Mouse (Mus musculus) large intestine, adult 2 months (tissue): ENCODE results near the gene Slc44a5. TPM values are rescaled to one million over a fixed set of nuclear protein-coding genes. Genes with fewer than 3 reads are reported as not detected.

Experiments used
- DNase-seq: peaks from one replicate; pipeline ENCODE4 v3.0.0-alpha.2; 2012; ENCODE audit warnings: low read depth, low spot score
- WGBS: fragments of 180-500 bp; shearing (Covaris S2); methylation state at CpG from one replicate; pipeline ENCODE4 v1.1.7; 2018; 5-methylcytosine and 5-hydroxymethylcytosine counted together
- polyA plus RNA-seq: library from polyadenylated mRNA; depleted of rRNA; stranded (reverse); fragments of >200 nt; gene quantifications from 2 replicates; pipeline ENCODE4 v1.2.3, GENCODE M21; 2012

The Slc44a5 gene
- polyA plus RNA-seq, 1 experiment, result 0.12 TPM

DNA sequence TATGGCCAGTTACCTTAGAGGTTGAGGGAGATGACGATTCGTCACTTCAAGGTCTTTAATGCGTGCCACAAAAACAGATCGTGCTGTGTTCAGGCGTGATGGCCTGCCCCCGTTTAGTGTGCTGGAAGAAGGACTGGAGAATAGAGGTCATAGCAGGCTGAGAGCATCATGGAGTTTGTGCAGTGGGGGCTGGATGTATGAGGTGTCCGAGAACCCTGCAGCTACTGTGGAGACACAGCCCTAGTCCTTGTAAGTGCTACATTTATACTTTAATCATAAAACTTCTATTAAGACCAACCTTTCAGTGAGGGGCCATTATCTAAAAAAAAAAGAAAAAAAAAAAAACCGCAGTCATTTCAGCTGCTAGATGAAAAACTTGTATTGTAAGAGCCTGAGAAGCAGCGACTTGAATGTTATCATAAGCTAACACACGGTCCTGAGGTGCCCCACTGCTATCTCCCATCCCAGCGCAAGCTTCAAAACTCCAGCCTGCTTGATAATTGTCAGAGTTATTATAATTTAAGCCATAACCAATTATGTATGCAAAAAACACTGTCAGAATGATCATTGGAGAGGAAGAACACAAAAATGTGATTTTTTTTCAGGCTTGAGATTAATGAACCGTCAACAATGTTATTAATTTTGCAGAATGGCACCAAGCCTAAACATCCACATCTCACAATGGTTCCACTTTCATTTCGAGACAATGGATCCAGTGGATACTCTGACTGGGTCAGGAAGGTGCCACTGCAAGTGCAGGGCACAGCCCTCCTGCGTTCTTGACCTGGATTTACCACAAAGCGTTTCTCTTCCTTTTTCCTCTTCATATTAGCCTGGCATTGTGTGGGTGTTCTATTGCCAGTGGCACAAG, 118.5 kb downstream of the Slc44a5 start:
- DNase-seq, result no peak
- 47% methylated on average over 15 of the region's 15 CpGs for WGBS

DNA sequence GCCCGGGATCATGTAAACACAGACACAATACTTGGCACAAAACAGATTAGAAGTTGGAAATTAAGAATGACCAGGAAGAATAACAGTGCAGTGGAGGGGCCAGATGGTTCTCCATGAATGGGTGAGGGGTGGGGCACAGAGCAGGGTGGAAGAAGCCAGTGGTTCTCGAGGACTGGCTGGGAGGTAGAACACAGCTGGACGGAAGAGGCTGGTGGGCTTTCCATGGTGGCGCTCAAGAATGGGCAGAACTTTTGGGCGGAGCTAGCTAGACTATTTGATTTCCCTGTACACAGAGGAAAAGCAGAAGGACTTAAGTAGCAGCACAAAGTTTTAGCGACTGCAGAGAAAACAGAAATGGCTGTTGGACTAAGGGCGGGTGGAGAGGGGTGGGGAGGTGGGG, 119.2 kb downstream of the Slc44a5 start:
- WGBS, result 35% methylated on average over 7 of the region's 7 CpGs
- DNase-seq, result no peak

DNA sequence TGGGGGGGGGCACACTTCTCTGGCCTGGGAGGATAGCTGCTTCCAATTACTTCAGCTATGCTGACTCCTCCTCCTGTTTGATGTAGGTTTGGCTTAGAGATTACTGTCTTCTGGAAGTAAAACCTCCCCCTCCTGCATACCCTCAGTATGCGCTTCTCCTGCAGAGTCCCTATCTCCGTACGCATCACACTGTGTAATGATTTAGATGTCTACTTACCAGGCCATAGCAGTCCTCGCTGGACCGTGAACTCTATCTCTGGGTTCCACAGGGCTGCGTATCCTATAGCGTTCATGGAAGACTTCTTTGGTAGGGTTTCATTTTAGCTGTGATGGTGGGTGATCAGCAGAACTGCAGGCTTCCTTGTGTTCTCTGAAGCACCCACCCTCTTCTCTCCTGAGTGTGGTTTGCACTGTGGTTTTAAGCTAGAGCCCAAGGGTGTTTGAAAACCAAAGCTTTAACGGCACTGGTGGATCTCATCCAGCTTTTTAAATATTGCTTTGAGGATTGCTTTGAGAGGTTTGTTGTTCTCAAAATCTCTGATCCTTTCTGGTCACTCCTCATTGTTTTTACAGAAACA, 120.6 kb downstream of the Slc44a5 start:
- DNase-seq, result no peak
- WGBS, result 68% methylated on average over 8 of the region's 8 CpGs

DNA sequence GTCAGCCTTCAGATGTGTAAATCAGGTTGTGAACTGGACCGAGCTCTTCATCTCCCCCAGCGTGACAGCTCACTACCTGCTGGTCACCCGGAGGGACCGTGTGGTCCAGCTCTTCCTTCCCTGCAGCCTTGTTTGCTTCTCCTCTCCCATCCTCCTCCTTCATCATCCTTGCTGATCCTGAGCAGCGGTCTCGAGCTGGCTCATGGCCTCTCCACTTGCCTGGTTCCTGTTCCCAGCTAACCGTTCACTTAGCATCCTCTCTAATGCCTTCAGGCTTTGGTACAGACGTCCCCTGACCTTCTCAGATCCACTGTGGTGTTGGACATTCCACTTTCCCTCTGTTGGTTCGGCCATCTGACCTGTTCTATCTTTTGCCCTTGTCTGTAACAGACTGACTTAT, 128.4 kb downstream of the Slc44a5 start:
- 80% methylated on average over 9 of the region's 9 CpGs for WGBS
- DNase-seq, result no peak

DNA sequence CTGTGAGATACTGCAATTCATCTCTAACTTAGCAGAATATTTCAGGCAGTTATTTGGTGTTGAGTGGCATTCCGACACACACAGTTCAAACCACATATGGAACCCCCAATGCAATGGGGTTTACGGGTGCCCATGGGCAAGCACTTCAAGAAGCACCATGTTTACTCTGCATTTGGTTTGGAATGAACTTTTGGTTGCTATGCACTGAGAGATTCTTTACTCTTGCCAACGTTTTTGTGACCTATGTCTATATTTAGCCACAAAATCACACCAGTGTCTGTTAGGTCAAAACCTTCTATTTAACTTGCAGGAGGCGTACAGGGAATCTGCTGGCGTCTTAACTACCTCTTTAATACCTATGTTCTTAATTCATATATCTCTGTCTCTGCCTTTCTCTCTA, 137.3 kb downstream of the Slc44a5 start:
- WGBS, result 55% methylated on average over 5 of the region's 5 CpGs
- no peak for DNase-seq

DNA sequence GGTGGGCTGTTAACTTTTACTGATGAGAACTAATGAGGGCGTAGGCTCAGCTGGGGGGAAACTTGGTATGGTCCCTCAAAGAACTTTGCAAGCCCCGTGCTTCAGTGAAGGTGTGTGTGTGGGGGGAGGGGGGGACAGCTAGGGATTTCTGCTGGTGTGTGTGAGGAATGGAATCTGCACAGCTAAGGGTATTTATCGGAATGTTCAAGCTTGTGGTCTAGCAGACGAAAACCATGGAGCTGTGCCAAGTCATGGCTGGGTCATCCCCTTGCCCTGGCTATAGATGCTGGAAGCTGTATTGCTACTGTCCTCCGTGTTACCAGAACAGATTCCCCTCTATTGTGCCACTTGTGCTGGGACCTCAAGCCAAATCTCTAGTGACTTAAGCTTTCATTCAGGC, 138.0 kb downstream of the Slc44a5 start:
- 59% methylated on average over 5 of the region's 5 CpGs for WGBS
- DNase-seq, result no peak

DNA sequence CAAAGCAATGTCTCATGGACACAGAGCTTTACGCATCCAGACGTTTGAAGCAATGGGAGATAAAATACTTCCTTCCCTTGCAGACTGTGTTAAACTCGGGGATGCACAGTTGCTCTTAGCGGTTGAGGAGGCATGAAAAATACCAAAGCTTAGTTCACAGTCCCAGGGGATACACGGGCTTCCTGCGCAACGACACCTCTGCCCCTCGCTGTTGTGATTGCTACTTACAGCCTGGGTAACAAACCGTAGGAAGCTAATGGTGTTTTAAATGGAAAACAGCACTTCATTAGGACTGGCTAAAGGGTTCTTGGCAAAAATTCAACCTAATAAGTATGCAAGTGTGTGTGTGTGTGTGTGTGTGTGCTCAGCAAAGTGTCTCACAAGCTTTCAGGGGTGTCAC, 141.8 kb downstream of the Slc44a5 start:
- WGBS, result 82% methylated on average over 9 of the region's 9 CpGs
- DNase-seq, result no peak

DNA sequence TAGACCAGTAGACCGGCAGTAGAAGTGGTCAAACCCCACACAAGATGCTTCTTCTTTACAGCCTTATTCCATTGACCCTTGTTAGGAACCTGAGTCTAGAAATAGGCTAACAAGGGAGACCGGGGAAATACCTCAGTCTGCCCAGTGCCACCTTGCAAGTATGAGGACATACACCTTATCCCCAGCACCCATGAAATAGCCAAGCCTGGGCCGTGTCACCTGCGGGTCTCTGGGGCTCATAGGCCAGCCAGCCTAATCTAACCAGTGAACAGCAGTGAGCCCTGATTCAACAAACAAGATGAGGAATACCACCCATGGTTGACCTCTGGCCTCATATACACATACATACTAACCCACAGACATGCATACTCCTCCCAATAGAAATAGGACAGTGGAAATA, 142.2 kb downstream of the Slc44a5 start:
- 90% methylated on average over 4 of the region's 4 CpGs for WGBS
- no peak for DNase-seq

DNA sequence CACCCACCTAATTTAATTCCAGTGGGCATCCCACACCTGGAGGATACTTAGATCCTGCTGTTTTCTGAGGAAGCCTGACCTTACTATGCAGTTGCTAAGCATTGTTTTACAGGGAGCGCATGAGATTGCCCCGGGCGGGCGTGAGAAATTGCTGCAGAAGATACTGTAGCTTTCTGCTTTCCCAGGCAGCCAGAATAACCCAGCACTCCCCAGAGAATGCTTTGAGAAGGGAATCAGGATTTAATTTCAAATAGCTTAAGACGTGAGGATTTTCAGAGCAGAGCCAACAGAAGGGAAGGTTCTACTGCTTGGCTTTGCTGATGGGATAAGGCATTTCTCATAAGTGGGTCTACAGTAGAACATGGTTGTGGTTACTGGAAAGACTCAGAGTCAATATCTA, 142.8 kb downstream of the Slc44a5 start:
- WGBS, result 90% methylated on average over 5 of the region's 5 CpGs
- DNase-seq, result no peak

DNA sequence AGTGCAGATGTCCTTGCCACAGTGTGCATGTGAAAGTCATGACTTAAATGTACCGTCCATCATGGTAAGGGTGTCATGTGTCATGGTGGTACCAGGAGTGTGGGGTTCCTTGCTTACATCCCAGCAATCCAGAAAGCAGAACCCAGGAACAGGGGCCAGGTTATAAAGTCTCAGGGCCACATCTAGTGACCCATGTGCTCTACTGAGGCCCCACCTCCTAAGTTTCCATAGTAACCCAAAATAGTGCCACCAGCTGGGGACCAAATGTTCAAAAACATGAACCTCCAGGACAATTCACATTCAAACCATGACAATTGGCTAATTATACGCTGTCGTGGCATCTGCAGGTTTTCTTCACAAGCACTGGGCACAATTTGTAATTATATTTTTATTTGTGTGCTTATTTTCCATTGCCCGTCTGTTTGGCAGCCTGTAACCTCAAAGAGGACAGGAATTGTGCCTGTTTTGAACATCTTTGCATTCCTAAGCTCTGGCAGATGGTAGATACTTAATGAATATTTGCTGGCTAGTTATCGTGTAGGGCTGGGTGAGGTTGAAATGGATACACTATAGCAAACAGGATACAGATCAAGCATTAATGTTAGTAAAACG, 145.9 kb downstream of the Slc44a5 start:
- WGBS, result 71% methylated on average over 6 of the region's 6 CpGs
- DNase-seq, result no peak

DNA sequence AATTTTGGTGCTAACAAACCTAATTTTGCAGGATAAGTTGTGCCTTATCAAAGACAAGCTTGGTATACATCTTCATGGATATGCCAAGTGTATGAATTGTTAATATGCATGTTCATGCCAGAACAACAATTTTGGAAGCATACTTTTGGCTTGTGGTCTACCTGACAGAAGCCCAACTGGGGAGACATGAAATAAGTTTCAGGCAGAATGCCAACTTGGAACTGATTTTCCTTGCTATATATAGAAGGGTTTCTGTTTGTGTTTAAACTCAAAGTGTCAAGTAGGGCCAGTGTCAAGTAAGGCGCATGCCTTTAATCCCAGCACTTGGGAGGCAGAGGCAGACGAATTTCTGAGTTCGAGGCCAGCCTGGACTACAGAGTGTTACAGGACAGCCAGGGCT, 149.3 kb downstream of the Slc44a5 start:
- no peak for DNase-seq
- WGBS, result 76% methylated on average over 3 of the region's 3 CpGs

DNA sequence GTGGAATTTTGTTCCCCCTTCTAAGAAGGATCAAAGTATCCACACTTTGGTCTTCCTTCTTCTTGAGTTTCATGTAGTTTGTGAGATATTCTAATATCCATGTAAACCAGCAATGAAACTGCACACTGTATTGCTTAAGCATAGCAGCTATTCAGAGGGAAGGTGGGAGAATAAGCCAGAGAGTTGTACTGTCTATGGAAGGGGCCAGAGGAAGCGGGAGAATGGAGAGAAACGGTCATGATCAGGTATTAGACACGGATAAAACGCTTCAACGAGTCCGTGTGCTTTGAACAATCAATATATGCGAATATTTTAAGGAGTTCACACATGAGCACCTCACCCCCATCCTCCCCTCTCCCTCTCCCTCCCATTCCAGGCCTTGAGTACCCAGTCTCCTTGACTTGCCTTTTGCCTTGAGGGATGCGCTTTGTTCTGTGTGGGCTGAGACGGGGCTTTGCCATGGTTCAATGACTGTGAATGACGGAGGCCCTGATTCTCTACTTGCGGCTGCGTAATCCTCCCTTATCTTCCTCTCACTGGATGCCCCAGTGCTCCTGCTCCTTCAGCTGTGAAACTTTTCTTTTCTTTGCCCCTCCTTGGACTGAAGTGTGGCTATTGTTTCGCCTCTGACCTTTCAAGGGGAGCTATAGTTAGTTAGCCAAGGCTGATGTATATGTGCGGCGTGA, 151.8 kb downstream of the Slc44a5 start:
- DNase-seq, result no peak
- WGBS, result 80% methylated on average over 15 of the region's 15 CpGs

DNA sequence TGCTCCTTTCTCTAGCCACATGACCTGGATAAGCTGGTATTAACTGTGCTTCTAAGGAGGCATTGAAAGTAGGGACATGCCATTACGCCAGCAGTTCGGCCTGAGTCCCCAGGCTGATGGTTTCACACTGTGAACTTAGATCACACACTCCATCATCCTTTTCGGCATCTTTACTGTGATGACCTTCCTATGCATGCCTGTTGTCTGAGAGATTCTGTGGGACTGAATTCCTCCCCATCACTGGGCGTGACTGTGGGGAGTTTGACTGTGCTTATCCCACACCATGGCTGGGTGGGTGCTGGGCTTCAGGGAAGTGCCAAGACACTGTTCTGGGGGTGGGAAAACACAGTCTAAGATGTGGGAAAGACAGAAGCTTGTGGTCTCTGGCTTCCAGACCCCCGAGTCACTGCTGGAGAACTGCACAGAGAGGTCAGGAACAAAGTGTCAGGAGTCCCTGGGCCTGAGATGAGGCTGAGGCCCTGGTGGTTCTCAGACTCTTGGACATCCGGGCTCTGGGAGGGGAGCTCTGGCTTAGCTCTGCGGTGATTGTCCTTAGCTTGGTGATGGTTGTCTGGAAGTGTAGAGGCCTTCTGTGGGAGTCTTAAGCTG, 152.6 kb downstream of the Slc44a5 start:
- DNase-seq, result no peak
- WGBS, result 75% methylated on average over 7 of the region's 7 CpGs

DNA sequence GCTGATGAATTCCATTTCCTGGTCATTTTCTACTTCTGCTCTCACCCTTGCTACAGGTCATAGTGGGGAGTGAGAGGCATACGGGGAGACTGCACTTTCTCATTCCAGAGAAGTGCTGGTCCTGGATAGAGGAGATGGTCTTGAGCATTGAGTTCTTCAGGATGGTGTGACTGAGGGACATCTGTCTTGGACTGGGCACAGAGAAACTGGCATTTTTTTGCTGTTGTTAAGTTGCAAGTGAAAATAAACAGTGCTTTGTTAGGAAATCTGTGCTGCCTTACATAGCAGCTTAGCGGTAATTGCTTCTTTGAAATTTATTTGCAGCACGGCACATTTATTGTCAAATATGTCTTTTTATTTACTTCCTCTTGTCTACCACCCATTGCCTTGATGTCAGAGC, 154.0 kb downstream of the Slc44a5 start:
- WGBS, result 83% methylated on average over 3 of the region's 3 CpGs
- no peak for DNase-seq

DNA sequence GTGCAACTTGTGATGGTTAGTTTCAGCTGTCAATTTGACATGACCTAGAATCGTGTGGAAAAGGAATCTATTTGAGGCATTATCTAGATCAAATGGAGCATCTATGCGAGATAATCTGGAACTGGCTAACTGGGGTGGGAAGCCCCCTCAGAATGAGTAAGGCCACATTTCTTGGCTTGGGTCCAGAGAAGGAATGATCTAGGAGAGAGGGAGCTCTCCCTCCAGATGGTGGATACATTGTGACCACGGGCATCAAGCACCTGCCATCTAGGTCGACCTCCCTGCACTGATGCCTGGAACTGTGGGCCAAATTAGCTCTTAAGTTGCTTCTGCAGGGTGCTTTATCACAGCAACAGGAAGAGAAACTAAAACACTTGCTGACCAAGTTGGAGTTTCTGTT, 155.8 kb downstream of the Slc44a5 start:
- DNase-seq, result no peak
- 59% methylated on average over 4 of the region's 4 CpGs for WGBS

DNA sequence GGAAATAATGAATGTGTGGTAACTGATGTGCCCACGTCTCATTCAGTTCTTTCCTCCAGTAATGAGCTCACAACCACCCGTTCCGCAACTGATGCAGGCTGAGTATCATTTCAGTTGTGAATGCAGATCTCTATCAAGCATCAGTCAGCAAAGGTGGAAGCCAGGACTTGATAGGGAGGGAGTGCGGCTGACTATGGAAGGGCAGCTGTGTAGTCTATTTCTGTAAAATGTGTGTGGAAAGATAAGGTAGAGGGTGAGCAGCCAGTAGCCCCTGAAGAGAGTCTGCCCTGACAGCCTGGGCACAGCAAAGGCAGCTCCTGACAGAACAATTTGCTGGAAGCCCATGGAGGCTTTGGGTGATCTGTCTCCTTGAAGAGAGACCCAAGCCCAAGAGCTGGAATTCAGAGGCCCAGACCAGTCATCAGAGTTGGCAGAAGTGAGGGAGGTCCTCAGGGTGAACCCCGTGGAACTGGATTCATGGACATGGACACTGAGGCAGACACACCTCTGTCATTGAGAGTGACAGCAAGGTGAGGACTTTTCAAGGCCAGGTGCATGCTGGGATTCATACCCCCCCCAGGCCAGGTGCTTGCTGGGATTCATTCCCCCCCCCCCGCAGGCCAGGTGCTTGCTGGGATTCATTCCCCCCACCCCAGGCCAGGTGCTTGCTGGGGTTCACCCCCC, 157.3 kb downstream of the Slc44a5 start:
- 86% methylated on average over 6 of the region's 6 CpGs for WGBS
- no peak for DNase-seq

DNA sequence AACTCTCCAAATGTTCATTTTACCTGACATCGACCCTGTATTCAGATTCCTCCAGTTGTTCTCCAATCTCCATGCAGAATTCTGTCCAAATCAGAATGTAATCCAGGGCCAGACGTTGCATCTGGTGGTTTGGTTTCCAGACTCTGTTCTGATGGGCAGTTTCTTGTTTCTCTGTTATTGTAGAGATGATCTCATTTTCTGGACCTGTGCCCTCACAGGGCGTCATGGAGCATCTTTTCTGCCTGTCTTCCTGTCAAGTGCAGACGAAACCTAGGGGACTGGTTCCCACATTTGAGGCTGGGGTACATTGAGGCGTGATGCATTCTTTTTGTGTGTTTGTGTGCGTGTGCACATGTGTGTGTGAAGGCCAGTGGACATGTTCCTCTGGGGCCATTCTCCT, 160.8 kb downstream of the Slc44a5 start:
- no peak for DNase-seq
- WGBS, result 74% methylated on average over 6 of the region's 6 CpGs

DNA sequence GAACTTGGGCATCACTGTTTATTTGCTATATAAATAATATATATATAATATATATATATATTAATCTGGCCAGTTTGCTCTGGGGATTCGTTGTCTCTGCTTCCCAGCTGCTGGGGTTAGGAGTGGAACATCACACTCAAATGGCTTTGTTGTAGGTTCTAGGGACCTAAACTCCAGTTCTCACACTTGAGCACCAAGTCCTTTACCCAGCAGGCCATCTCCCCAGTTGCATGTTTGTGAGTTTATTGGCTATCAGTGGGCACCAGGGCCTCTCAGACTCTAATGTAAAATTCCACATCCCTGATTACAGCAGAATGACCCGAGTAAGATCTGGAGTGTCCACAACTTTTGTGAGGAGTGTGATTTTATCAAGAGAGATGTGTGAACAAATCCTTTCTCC, 161.5 kb downstream of the Slc44a5 start:
- WGBS, result 67% methylated on average over 2 of the region's 2 CpGs

DNA sequence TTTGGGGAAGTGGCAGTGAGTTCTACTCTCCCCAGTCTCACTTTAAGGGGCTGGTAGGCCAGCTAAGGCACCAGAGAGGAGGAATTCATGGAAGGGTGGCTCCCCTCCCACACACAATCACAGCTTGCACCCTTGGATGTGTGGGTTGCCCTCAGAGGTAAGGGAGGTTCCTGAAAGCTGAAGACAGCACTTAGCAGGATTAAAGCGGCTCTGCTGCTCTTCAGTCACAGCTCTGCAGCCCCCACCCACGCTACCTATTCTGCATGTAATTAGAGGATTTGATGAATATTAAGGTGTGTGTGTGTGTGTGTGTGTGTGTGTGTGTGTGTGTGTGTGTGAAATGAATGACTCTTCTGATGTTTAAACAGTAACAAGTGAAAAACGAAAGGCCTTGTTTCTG, 163.3 kb downstream of the Slc44a5 start:
- no peak for DNase-seq
- WGBS, result 84% methylated on average over 3 of the region's 3 CpGs

More for the DNA sequence above, 161.5 kb downstream of the Slc44a5 start:
- DNase-seq, result no peak

DNA sequence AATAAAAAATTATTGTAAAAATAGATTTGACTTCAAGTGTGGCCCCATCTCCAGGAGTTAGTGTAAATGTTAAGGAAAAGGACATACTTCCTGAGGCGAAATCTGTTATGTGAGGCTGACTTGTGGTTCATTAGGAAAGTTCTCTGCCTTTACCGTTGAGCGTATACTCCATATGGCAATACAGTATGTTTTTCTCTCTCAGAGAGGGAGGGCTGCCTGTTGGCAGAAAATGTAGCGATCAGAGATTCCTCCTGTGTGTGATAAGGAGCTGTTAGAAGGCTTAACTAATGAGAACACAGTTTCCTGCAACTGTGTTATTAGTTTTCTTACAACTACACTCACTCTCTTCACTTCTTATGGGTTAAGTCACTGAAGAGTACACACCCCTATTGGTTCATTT, 168.1 kb downstream of the Slc44a5 start:
- 81% methylated on average over 4 of the region's 4 CpGs for WGBS
- DNase-seq, result no peak
